ENCODE assay signal across 8 mouse cellular contexts in the genomic region with DNA sequence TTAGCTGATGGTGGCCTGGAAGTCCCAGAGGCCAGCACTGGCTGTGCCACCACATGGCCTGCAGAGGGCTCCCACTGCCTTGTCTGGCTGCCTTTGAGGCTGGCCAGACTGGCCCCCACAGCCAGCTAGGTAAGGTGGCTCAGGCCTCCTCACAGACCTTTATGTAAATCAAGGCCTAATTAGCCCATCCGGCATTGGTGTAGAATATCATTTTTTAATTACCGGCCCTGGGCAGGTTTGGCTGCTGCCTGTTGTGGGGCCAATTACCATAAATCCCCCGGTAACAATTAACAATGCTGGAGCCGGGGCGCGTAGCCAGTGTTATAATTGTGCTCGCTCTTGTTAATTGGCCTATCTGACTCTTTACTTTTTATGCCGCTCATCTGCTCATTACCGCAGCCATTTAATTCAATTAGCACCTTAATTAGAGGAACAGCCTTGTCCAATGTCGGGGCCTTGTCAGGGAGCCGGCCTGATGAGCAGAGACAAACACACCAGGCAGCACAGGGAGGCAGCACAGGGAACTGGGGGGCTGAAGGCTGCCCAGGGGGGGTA.
A peak's percentile ranks its signal among the peaks of the same experiment; 100 is the strongest.
DNase-seq lines count a peak whose midpoint lies in the region; ATAC-seq and TF ChIP-seq lines count a peak whose summit lies in the region.

No protein-coding gene starts in this region.

- no peak overlapping the region for H3K4me2 ChIP-seq in intestine, postnatal 0 days (replicated peaks; ENCODE audit: low read depth)
- H3K4me2 ChIP-seq in intestine, embryonic 15.5 days (replicated peaks), result no peak overlapping the region
- no peak overlapping the region for H3K4me2 ChIP-seq in kidney, embryonic 16.5 days (replicated peaks; ENCODE audit: low read depth, low read length)

- TF ChIP-seq EP300 in ES-Bruce4 (IDR thresholded peaks at IDR 0.05; ENCODE audit: insufficient read depth, low read depth, low read length), result no peak

- no peaks in the 10 kb centered on the region for H3K36me3 ChIP-seq in intestine, postnatal 0 days (ENCODE audit: control insufficient read depth, insufficient read depth)
- H3K36me3 ChIP-seq in intestine, embryonic 15.5 days, result no peaks in the 10 kb centered on the region
- H3K36me3 ChIP-seq in ES-Bruce4 (ENCODE audit: control insufficient read depth, insufficient read depth, low read length, poor library complexity, severe bottlenecking), result no peaks in the 10 kb centered on the region
- H3K36me3 ChIP-seq in kidney, embryonic 16.5 days (ENCODE audit: insufficient read depth, low read length), result no peaks in the 10 kb centered on the region

- no peaks in the 10 kb centered on the region for H3K9me3 ChIP-seq in intestine, postnatal 0 days (ENCODE audit: control insufficient read depth)
- no peaks in the 10 kb centered on the region for H3K9me3 ChIP-seq in intestine, embryonic 15.5 days
- H3K9me3 ChIP-seq in ES-Bruce4 (replicated peaks; ENCODE audit: control insufficient read depth, insufficient read depth, low read length, poor library complexity, severe bottlenecking), result no peaks in the 10 kb centered on the region
- no peaks in the 10 kb centered on the region for H3K9me3 ChIP-seq in kidney, embryonic 16.5 days (ENCODE audit: low read length)

- ATAC-seq in intestine, postnatal 0 days, result no peak
- no peak for ATAC-seq in intestine, embryonic 15.5 days
- ATAC-seq in kidney, embryonic 16.5 days (ENCODE audit: low FRiP score, low TSS enrichment), result 0 out of 2 replicates have a peak, but pooled peaks have one; percentile 14

- 83% methylated on average over 11 of the region's 11 CpGs for WGBS in intestine, postnatal 0 days
- WGBS in intestine, embryonic 15.5 days, result 79% methylated on average over 11 of the region's 11 CpGs
- WGBS in kidney, embryonic 16.5 days, result 50% methylated on average over 11 of the region's 11 CpGs

- no peak overlapping the region for H3K9ac ChIP-seq in intestine, postnatal 0 days (ENCODE audit: low read depth, low read length)
- no peak overlapping the region for H3K9ac ChIP-seq in intestine, embryonic 15.5 days
- no peak overlapping the region for H3K9ac ChIP-seq in ES-Bruce4 (ENCODE audit: low read depth, poor library complexity, severe bottlenecking)
- H3K9ac ChIP-seq in kidney, embryonic 16.5 days (replicated peaks; ENCODE audit: low read length), result no peak overlapping the region

- peak; percentile 60 for TF ChIP-seq CTCF in intestine, postnatal 0 days (IDR thresholded peaks at IDR 0.05; ENCODE audit: low read depth)
- peak; percentile 76 for TF ChIP-seq CTCF in ES-Bruce4 (IDR thresholded peaks at IDR 0.05; ENCODE audit: low read depth, low read length)

- H3K4me3 ChIP-seq in intestine, postnatal 0 days (ENCODE audit: low read depth, low read length), result no peak overlapping the region
- H3K4me3 ChIP-seq in intestine, embryonic 15.5 days (replicated peaks), result no peak overlapping the region
- no peak overlapping the region for H3K4me3 ChIP-seq in ES-Bruce4 (ENCODE audit: low read depth, low read length)
- H3K4me3 ChIP-seq in kidney, embryonic 16.5 days (ENCODE audit: low read length), result no peak overlapping the region

- H3K4me1 ChIP-seq in intestine, postnatal 0 days (replicated peaks; ENCODE audit: control insufficient read depth, insufficient read depth, low read length), result no peaks in the 10 kb centered on the region
- no peaks in the 10 kb centered on the region for H3K4me1 ChIP-seq in intestine, embryonic 15.5 days (replicated peaks)
- H3K4me1 ChIP-seq in ES-Bruce4 (ENCODE audit: control insufficient read depth, insufficient read depth, low read length), result peaks cover 4% of the 10 kb centered on the region
- no peaks in the 10 kb centered on the region for H3K4me1 ChIP-seq in kidney, embryonic 16.5 days (ENCODE audit: insufficient read depth, low read length)

- H3K27ac ChIP-seq in intestine, postnatal 0 days (ENCODE audit: low read depth, low read length), result no peak overlapping the region
- no peak overlapping the region for H3K27ac ChIP-seq in intestine, embryonic 15.5 days
- H3K27ac ChIP-seq in ES-Bruce4 (ENCODE audit: insufficient read depth, low read length), result no peak overlapping the region
- no peak overlapping the region for H3K27ac ChIP-seq in kidney, embryonic 16.5 days (ENCODE audit: low read length)

- H3K27me3 ChIP-seq in intestine, postnatal 0 days (replicated peaks; ENCODE audit: control insufficient read depth, insufficient read depth, low read length), result no peaks in the 10 kb centered on the region; the same call in 1 of the 2 replicates
- peaks cover 33% of the 10 kb centered on the region for H3K27me3 ChIP-seq in intestine, embryonic 15.5 days (replicated peaks)
- no peaks in the 10 kb centered on the region for H3K27me3 ChIP-seq in ES-Bruce4 (ENCODE audit: control insufficient read depth, insufficient read depth, low read length, poor library complexity, severe bottlenecking)
- peaks cover 56% of the 10 kb centered on the region for H3K27me3 ChIP-seq in kidney, embryonic 16.5 days (ENCODE audit: insufficient read depth, low read length)

- TF ChIP-seq POLR2A in ES-Bruce4 (IDR thresholded peaks at IDR 0.05; ENCODE audit: insufficient read depth, low read length), result no peak

- DNase-seq in embryo, embryonic 10 days (ENCODE audit: low spot score), result peak; percentile 66
- DNase-seq in retina, embryonic 14.5 days (ENCODE audit: low spot score), result peak; percentile 78
- DNase-seq in spleen, postnatal 10 days (ENCODE audit: low spot score in 2 of 2), result no peak
- DNase-seq in gastrocnemius, adult 8-10 months (ENCODE audit: low spot score in 2 of 2), result no peak

Comparison
In these comparisons a context has a peak if more than half of its experiments do, and no peak if none do; other contexts are left out.
1. DNase-seq: peak in embryo, embryonic 10 days (single experiment) and retina, embryonic 14.5 days (single experiment); none in spleen, postnatal 10 days (0 of 2) and gastrocnemius, adult 8-10 months (0 of 2).